Mouse (Mus musculus): Measurements from ENCODE around the gene Tnf. TPM values are rescaled to one million over a fixed set of nuclear protein-coding genes. Genes with fewer than 3 reads are reported as not detected.

Gene Tnf
- polyA plus RNA-seq, 1 experiment from 2014 or later = 0.95 TPM

- Histone ChIP-seq H3K36me3 (ENCODE audit: insufficient read depth, low read length) (peaks cover 20% of the 10 kb centered on the region), H3K4me1 (ENCODE audit: insufficient read depth, low read depth, low read length) (peaks cover 12% of the 10 kb centered on the region), H3K9me3 (ENCODE audit: low read length) (no peaks in the 10 kb centered on the region), H3K4me3 (ENCODE audit: low read depth, low read length) (peak within 1 kb of the TSS; percentile 97), H3K4me2 (replicated peaks; ENCODE audit: low read depth, low read length) (peak within 1 kb of the TSS; percentile 71), H3K27me3 (replicated peaks; ENCODE audit: insufficient read depth, low read length) (no peaks in the 10 kb centered on the region), H3K9ac (replicated peaks; ENCODE audit: low read depth) (peak within 1 kb of the TSS; percentile 99), H3K27ac (ENCODE audit: low read length) (peak within 1 kb of the TSS; percentile 97)
- TF ChIP-seq CTCF (IDR thresholded peaks at IDR 0.05) = 0 out of 2 replicates have a peak, but pooled peaks have one; percentile 6
- TF ChIP-seq EP300 (IDR thresholded peaks at IDR 0.05) = no peak
- peak; percentile 100 for DNase-seq (ENCODE audit: low spot score)
- WGBS = 1% methylated on average over 40 of the region's 89 CpGs
- peak; percentile 96 for ATAC-seq
Observed at GRCm38 (mm10) chr17:35164568-35165450, 37.0 kb downstream of the Tnf start, which contains the start of gene Prrc2a. Prrc2a (minus strand) TSS chr17:35164897.

- no peaks in the 10 kb centered on the region for H3K27me3 ChIP-seq (replicated peaks; ENCODE audit: insufficient read depth, low read length)
- H3K4me1 ChIP-seq (ENCODE audit: insufficient read depth, low read depth, low read length) = peaks cover 12% of the 10 kb centered on the region
- WGBS = 0% methylated on average over 14 of the region's 28 CpGs
- H3K9ac ChIP-seq (replicated peaks; ENCODE audit: low read depth) = peak overlapping the region; percentile 99
- peak overlapping the region; percentile 71 for H3K4me2 ChIP-seq (replicated peaks; ENCODE audit: low read depth, low read length)
- H3K27ac ChIP-seq (ENCODE audit: low read length) = peak overlapping the region; percentile 97
- peak; percentile 48 for DNase-seq (ENCODE audit: low spot score)
- TF ChIP-seq CTCF (IDR thresholded peaks at IDR 0.05) (no peak), EP300 (IDR thresholded peaks at IDR 0.05) (no peak)
- H3K9me3 ChIP-seq (ENCODE audit: low read length) = no peaks in the 10 kb centered on the region
- ATAC-seq = no peak
- H3K36me3 ChIP-seq (ENCODE audit: insufficient read depth, low read length) = peaks cover 26% of the 10 kb centered on the region
- peak overlapping the region; percentile 97 for H3K4me3 ChIP-seq (ENCODE audit: low read depth, low read length)
Observed at GRCm38 (mm10) chr17:35164218-35164567, 37.6 kb downstream of the Tnf start.

DNA sequence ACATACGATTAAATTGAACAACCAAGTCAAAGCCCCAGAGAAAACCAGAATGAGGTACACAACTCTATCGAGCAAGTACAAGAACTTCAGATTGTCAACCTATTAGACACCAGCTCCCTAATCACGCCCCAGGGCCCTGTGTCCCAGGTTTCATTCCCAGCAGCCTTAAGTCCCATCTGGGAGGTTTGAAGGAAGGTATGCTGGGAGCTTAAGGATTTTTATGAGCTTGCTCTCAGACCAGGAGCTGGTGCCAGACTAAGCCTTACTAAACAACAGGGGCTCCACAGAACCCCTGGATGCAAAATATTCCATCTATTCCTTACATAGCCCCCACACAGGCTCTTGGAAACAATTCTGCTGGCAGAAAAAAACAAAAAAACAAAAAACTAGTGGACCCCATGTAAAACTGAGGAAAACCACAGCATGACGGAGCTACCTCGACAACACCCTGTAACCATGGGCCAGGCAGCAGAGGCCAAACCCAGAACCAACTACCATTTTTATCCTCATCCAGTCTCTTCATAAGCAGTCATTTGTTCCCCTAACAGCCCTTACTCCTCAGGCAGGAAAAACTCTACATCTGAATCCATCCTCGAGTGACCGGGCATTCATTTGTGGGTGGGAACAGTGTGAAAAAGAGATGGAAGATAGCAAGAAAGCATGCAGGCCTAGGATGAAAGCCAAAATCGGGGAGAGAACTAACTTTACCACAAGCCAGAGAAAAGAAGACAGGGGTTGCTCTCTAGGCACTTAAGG, 38.3 kb downstream of the Tnf start:
- Histone ChIP-seq H3K9me3 (ENCODE audit: low read length) (no peaks in the 10 kb centered on the region), H3K27ac (ENCODE audit: low read length) (peak overlapping the region; percentile 97), H3K4me3 (ENCODE audit: low read depth, low read length) (peak overlapping the region; percentile 97), H3K4me2 (replicated peaks; ENCODE audit: low read depth, low read length) (peak overlapping the region; percentile 71), H3K27me3 (replicated peaks; ENCODE audit: insufficient read depth, low read length) (no peaks in the 10 kb centered on the region), H3K9ac (replicated peaks; ENCODE audit: low read depth) (peak overlapping the region; percentile 99), H3K4me1 (ENCODE audit: insufficient read depth, low read depth, low read length) (peaks cover 12% of the 10 kb centered on the region), H3K36me3 (ENCODE audit: insufficient read depth, low read length) (peaks cover 33% of the 10 kb centered on the region)
- DNase-seq (ENCODE audit: low spot score) = peak; percentile 37
- WGBS = 5% methylated on average over 8 of the region's 8 CpGs
- TF ChIP-seq EP300 (IDR thresholded peaks at IDR 0.05) (no peak), CTCF (IDR thresholded peaks at IDR 0.05) (no peak)
- no peak for ATAC-seq

- Histone ChIP-seq H3K9me3 (ENCODE audit: low read length) (no peaks in the 10 kb centered on the region), H3K4me2 (replicated peaks; ENCODE audit: low read depth, low read length) (peak overlapping the region; percentile 71), H3K27ac (ENCODE audit: low read length) (0 out of 2 replicates have a peak overlapping the region, but pooled peaks have one; percentile 33), H3K9ac (replicated peaks; ENCODE audit: low read depth) (peak overlapping the region; percentile 99), H3K27me3 (replicated peaks; ENCODE audit: insufficient read depth, low read length) (no peaks in the 10 kb centered on the region), H3K4me1 (ENCODE audit: insufficient read depth, low read depth, low read length) (peaks cover 12% of the 10 kb centered on the region), H3K4me3 (ENCODE audit: low read depth, low read length) (peak overlapping the region; percentile 97; the same call in 1 of the 2 replicates), H3K36me3 (ENCODE audit: insufficient read depth, low read length) (peaks cover 40% of the 10 kb centered on the region)
- 11% methylated on average over 12 of the region's 12 CpGs for WGBS
- ATAC-seq (no peak), DNase-seq (ENCODE audit: low spot score) (peak; percentile 39)
- no peak for TF ChIP-seq EP300 (IDR thresholded peaks at IDR 0.05)
- TF ChIP-seq CTCF (IDR thresholded peaks at IDR 0.05) = no peak
Observed at GRCm38 (mm10) chr17:35162730-35163129, 39.1 kb downstream of the Tnf start.

GRCm38 (mm10) chr17:35162121-35162520, 39.7 kb downstream of the Tnf start:
- Histone ChIP-seq H3K4me1 (ENCODE audit: insufficient read depth, low read depth, low read length) (peaks cover 12% of the 10 kb centered on the region), H3K9me3 (ENCODE audit: low read length) (no peaks in the 10 kb centered on the region), H3K4me3 (ENCODE audit: low read depth, low read length) (peak overlapping the region; percentile 97; the same call in 1 of the 2 replicates), H3K9ac (replicated peaks; ENCODE audit: low read depth) (no peak overlapping the region), H3K27me3 (replicated peaks; ENCODE audit: insufficient read depth, low read length) (no peaks in the 10 kb centered on the region), H3K36me3 (ENCODE audit: insufficient read depth, low read length) (peaks cover 46% of the 10 kb centered on the region), H3K27ac (ENCODE audit: low read length) (peak overlapping the region; percentile 11; the same call in 1 of the 2 replicates), H3K4me2 (replicated peaks; ENCODE audit: low read depth, low read length) (no peak overlapping the region; the same call in 1 of the 2 replicates)
- WGBS = 53% methylated on average over 14 of the region's 14 CpGs
- no peak for ATAC-seq
- DNase-seq (ENCODE audit: low spot score) = no peak
- TF ChIP-seq EP300 (IDR thresholded peaks at IDR 0.05) (no peak), CTCF (IDR thresholded peaks at IDR 0.05) (no peak)

GRCm38 (mm10) chr17:35161421-35161820, 40.4 kb downstream of the Tnf start:
- WGBS = 72% methylated on average over 11 of the region's 11 CpGs
- Histone ChIP-seq H3K4me1 (ENCODE audit: insufficient read depth, low read depth, low read length) (peaks cover 12% of the 10 kb centered on the region), H3K4me2 (replicated peaks; ENCODE audit: low read depth, low read length) (no peak overlapping the region), H3K9me3 (ENCODE audit: low read length) (no peaks in the 10 kb centered on the region), H3K36me3 (ENCODE audit: insufficient read depth, low read length) (peaks cover 52% of the 10 kb centered on the region), H3K4me3 (ENCODE audit: low read depth, low read length) (no peak overlapping the region), H3K27ac (ENCODE audit: low read length) (no peak overlapping the region), H3K27me3 (replicated peaks; ENCODE audit: insufficient read depth, low read length) (no peaks in the 10 kb centered on the region), H3K9ac (replicated peaks; ENCODE audit: low read depth) (no peak overlapping the region)
- no peak for ATAC-seq
- no peak for DNase-seq (ENCODE audit: low spot score)
- TF ChIP-seq CTCF (IDR thresholded peaks at IDR 0.05) = no peak
- no peak for TF ChIP-seq EP300 (IDR thresholded peaks at IDR 0.05)

All from lung, postnatal 0 days (tissue).